Mouse (Mus musculus) kidney, embryonic 14.5 days (tissue): ENCODE measurements around the gene Irx2. TPM values are rescaled to one million over a fixed set of nuclear protein-coding genes. Genes with fewer than 3 reads are reported as not detected.

Experiments
- ATAC-seq: fragments of 200-750 bp; cut with Nextera tagmentation; 2 replicates; pipeline ENCODE4 v1.8.0; 2017; ENCODE audit warnings: moderate number of reproducible peaks, mild to moderate bottlenecking, moderate TSS enrichment, moderate library complexity; ENCODE audit not compliant: low FRiP score, low TSS enrichment
- H3K27ac ChIP-seq: fragments of 300-500 bp; sonication (generic); 2 replicates; pipeline ENCODE4 v1.5.1; 2014; ENCODE audit warnings: low read depth, mild to moderate bottlenecking, low read length, moderate library complexity, mixed read lengths
- H3K27me3 ChIP-seq: fragments of 300-500 bp; sonication (generic); 2 replicates; pipeline ENCODE4 v1.6.1; 2014; ENCODE audit warnings: mild to moderate bottlenecking, low read length; ENCODE audit not compliant: control insufficient read depth, insufficient read depth
- H3K36me3 ChIP-seq: fragments of 300-500 bp; sonication (generic); 2 replicates; pipeline ENCODE4 v1.6.1; 2014; ENCODE audit warnings: low read length, mixed read lengths; ENCODE audit not compliant: control insufficient read depth, insufficient read depth
- H3K4me1 ChIP-seq: fragments of 300-500 bp; sonication (generic); 2 replicates; pipeline ENCODE4 v1.6.1; 2014; ENCODE audit warnings: low read length, mixed read lengths; ENCODE audit not compliant: control insufficient read depth, insufficient read depth
- H3K4me2 ChIP-seq: fragments of 300-500 bp; sonication (generic); replicated peaks from 2 replicates; pipeline ENCODE4 v1.6.1; 2014; ENCODE audit warnings: low read depth, mild to moderate bottlenecking, low read length
- H3K4me3 ChIP-seq: fragments of 300-500 bp; sonication (generic); 2 replicates; pipeline ENCODE4 v1.5.1; 2014; ENCODE audit warnings: mild to moderate bottlenecking, low read length
- H3K9ac ChIP-seq: fragments of 300-500 bp; sonication (generic); 2 replicates; pipeline ENCODE4 v1.6.1; 2014; ENCODE audit warnings: low read depth, mild to moderate bottlenecking, low read length, moderate library complexity
- H3K9me3 ChIP-seq: fragments of 300-500 bp; sonication (generic); 2 replicates; pipeline ENCODE4 v1.6.1; 2016; ENCODE audit warnings: low read length; ENCODE audit not compliant: control insufficient read depth
- WGBS: fragments of 180-500 bp; shearing (Covaris S2); extraction: QIAGEN DNeasy Blood & Tissue Kit; methylation state at CpG from one replicate; pipeline ENCODE4 v1.1.7; 2014; 5-methylcytosine and 5-hydroxymethylcytosine counted together
- polyA plus RNA-seq: library from polyadenylated mRNA; unstranded; fragments of >200 nt; fragmentation: Nextera tagmentation; extraction: Ambion mirVana; gene quantifications from 2 replicates; pipeline ENCODE4 v1.2.1, GENCODE M21; 2014

Gene Irx2
- polyA plus RNA-seq, 1 experiment from 2014 or later = 5.4 TPM

DNA sequence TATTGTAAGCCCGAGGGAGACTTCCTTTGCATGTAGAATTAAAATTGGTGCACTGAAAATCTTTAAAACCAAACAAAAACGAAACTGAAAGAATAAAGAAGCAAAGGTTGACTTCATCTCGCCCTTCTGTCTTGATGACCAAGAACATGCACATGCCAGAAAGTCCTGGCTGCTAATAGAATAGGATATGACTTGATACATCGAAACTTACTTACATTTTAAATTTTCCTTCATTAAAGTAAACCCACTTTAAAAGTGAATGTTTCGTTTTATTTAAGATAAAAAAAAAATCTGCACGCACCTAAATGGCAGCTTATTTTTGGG lies 3.8 kb upstream of the Irx2 start:
- Histone ChIP-seq H3K36me3 (no peaks in the 10 kb centered on the region), H3K4me2 (peak overlapping the region; percentile 19; the same call in 1 of the 2 replicates), H3K9ac (no peak overlapping the region), H3K4me3 (peak overlapping the region; percentile 23), H3K9me3 (no peaks in the 10 kb centered on the region), H3K4me1 (0 out of 2 replicates have a peak, but pooled peaks cover 3% of the 10 kb centered on the region), H3K27me3 (peaks cover 93% of the 10 kb centered on the region), H3K27ac (no peak overlapping the region)
- ATAC-seq = no peak
- WGBS = 3% methylated on average over 6 of the region's 6 CpGs

DNA sequence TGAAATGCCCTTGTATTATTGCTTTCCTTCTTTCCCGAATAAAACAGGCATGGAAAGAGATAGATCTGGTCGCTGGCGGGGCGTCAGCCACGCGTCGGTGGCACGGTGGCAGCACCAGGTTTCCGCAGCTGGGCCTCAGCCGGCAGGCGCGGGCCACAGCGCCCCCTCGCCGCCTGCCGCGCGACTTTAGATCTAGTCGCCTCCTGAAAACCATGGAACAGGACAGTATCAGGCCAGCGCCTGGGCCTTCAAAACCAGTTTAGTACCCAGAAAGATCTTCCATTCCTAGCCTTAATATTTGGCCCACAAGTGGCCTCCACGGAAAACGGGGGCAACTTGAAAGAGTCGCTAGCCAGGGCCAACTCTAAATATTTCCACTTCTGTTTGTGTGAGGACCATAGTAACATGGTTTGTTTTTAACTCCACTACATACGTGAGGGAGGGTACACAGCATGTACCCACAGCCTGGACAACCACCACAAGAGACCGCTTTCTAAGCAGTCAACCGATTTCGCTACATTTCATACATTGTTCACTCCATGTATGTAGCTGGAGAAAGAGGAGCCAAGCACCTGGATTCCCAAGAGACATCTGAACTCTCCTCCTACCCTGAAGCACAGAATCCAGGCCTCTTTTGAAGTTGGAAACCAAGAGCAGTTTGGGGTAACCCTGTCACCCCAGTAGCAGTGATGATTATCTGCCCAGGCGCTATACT lies 3.2 kb upstream of the Irx2 start:
- Histone ChIP-seq H3K9ac (no peak overlapping the region), H3K9me3 (no peaks in the 10 kb centered on the region), H3K4me3 (no peak overlapping the region; the same call in 1 of the 2 replicates), H3K4me2 (no peak overlapping the region), H3K36me3 (no peaks in the 10 kb centered on the region), H3K27ac (no peak overlapping the region), H3K4me1 (0 out of 2 replicates have a peak, but pooled peaks cover 3% of the 10 kb centered on the region), H3K27me3 (peaks cover 97% of the 10 kb centered on the region)
- WGBS = 6% methylated on average over 28 of the region's 28 CpGs
- ATAC-seq = no peak

DNA sequence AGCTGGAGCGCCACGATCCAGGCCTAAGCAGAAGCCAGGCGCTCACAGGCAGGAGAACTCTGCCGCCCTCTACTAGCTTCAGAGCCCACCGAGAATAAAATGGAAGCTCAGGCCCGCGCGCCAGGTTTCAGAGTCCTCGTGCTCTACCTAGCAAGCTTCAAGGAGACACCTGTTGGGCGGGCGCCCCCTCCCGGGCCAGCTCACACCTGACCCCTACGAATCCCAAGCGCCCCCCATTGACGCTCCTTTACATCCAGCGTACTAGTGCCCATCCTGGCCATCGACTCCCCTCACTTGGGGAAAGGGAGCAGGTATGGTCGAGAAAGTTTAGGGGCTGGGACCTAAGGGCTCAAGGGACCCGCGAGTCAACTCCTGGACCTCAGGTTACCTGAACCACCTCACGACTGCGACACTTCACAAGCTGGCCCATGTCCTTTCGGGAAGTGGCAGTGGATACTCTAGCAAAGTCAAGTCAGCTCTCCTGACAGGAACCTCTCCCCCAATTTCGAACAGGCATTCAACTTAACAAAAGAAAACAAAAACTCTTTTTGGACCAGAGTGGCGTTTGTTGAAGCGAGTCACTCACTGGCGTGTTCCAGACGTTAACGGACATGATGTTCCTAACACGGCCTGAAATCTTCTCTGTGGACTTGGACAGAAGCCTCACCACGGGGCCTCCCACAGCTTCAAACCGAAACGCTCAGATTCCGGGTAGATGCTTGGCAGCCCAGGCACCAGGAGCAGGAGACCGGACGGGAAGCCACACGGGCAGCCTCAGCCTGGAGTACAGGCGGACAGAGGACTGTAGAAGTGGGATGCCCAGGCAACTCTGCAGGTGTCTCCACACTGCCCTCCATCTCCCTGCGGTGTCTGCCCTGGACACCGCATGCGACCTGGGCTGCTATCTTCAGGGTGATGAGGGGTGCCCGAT lies 964 bp upstream of the Irx2 start:
- H3K9me3 ChIP-seq = no peaks in the 10 kb centered on the region
- peak overlapping the region; percentile 49 for H3K4me3 ChIP-seq
- H3K4me1 ChIP-seq = 0 out of 2 replicates have a peak, but pooled peaks cover 9% of the 10 kb centered on the region
- H3K9ac ChIP-seq = peak overlapping the region; percentile 55
- under 1% methylated on average over 42 of the region's 42 CpGs for WGBS
- H3K27ac ChIP-seq = no peak overlapping the region
- peaks cover 98% of the 10 kb centered on the region for H3K27me3 ChIP-seq
- H3K4me2 ChIP-seq = peak overlapping the region; percentile 96
- no peaks in the 10 kb centered on the region for H3K36me3 ChIP-seq
- ATAC-seq = peak; percentile 11; the same call in 1 of the 2 replicates

DNA sequence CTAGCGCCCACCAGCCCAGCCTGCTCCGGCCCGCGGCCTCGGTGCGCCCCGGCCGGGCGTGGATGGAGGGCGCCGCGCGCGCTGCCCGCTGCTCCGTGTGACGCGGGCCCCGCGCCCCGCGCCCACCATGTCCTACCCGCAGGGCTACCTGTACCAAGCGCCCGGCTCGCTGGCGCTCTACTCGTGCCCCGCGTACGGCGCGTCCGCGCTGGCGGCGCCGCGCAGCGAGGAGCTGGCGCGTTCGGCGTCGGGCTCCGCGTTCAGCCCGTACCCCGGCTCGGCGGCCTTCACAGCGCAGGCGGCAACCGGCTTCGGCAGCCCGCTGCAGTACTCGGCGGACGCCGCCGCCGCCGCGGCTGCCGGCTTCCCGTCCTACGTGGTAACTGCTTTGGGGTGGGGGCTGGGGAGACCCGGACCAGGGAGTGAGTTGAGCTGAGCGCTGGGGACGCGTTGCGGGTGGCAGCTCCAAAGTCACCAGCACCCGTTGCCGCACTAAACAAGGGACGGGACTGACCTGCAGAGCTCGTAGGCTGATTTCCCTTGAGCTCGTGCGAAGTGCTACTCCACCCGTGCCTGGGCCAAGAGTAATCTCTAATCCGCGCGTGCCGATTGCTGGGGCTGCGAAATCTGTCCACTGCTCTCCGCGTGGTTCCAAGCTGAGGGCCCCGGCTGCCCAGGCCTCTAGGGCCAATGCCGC lies 463 bp downstream of the Irx2 start:
- Histone ChIP-seq H3K4me3 (peak overlapping the region; percentile 49), H3K9me3 (no peaks in the 10 kb centered on the region), H3K9ac (peak overlapping the region; percentile 55), H3K4me2 (peak overlapping the region; percentile 96), H3K27me3 (peaks cover 96% of the 10 kb centered on the region), H3K36me3 (no peaks in the 10 kb centered on the region), H3K27ac (no peak overlapping the region), H3K4me1 (0 out of 2 replicates have a peak, but pooled peaks cover 9% of the 10 kb centered on the region)
- peak; percentile 58 for ATAC-seq
- WGBS = under 1% methylated on average over 85 of the region's 88 CpGs

DNA sequence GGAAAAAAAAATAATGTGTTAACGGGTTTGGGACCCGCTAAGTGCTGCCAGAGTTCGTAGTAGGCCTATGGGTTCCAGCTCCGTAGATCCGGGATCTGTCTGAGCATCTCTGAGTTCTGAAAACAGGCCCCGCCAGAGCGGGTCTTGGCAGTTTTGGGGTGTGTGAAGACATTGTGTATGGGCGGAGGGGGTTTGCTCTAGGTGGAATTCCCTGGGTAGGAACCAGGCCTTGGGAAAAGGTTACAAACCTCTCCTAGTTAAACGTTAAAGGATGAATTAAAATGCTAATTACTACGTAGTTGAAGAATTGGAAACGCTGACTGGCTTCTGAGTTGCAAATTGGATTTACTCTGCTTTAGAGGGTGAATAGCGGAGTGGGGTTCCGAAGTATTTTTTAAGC lies 1.2 kb downstream of the Irx2 start:
- H3K9ac ChIP-seq = no peak overlapping the region
- H3K27ac ChIP-seq = no peak overlapping the region
- H3K9me3 ChIP-seq = no peaks in the 10 kb centered on the region
- no peak overlapping the region for H3K4me2 ChIP-seq
- ATAC-seq = no peak
- no peaks in the 10 kb centered on the region for H3K36me3 ChIP-seq
- H3K4me3 ChIP-seq = peak overlapping the region; percentile 49
- H3K27me3 ChIP-seq = peaks cover 96% of the 10 kb centered on the region
- 0 out of 2 replicates have a peak, but pooled peaks cover 9% of the 10 kb centered on the region for H3K4me1 ChIP-seq
- WGBS = under 1% methylated on average over 13 of the region's 13 CpGs

DNA sequence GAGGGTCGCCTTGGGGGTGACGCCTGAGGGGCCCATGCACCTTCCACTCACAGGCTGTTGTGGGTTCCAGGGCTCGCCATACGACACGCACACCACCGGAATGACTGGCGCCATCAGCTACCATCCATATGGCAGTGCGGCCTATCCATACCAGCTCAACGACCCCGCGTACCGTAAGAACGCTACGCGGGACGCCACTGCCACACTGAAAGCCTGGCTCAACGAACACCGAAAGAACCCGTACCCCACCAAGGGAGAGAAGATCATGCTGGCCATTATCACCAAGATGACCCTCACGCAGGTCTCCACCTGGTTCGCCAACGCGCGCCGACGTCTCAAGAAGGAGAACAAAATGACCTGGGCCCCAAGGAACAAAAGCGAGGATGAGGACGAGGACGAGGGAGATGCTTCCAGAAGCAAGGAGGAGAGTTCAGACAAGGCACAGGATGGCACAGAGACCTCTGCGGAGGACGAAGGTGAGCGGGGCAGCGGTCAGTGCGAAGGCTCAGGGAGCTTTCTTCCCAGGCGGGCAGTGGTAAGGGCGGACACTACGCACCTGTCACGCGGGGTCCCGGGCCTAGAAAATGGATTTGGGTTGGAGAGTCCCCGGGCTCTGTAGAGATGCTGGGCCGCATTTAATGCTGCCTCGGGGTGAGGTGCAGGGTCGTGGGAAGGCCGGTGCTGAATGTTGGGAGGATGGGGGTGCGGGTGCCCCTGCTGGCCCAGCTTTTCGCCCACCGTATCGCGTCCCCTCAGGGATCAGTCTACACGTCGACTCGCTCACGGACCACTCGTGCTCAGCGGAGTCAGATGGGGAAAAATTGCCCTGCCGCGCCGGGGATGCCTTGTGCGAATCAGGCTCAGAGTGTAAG lies 2.1 kb downstream of the Irx2 start:
- H3K4me2 ChIP-seq = no peak overlapping the region; the same call in 1 of the 2 replicates
- H3K4me1 ChIP-seq = 0 out of 2 replicates have a peak, but pooled peaks cover 9% of the 10 kb centered on the region
- no peak overlapping the region for H3K9ac ChIP-seq
- H3K27me3 ChIP-seq = peaks cover 98% of the 10 kb centered on the region
- no peak overlapping the region for H3K27ac ChIP-seq
- WGBS = 1% methylated on average over 60 of the region's 60 CpGs
- no peaks in the 10 kb centered on the region for H3K9me3 ChIP-seq
- peak overlapping the region; percentile 22 for H3K4me3 ChIP-seq
- H3K36me3 ChIP-seq = no peaks in the 10 kb centered on the region
- ATAC-seq = no peak

DNA sequence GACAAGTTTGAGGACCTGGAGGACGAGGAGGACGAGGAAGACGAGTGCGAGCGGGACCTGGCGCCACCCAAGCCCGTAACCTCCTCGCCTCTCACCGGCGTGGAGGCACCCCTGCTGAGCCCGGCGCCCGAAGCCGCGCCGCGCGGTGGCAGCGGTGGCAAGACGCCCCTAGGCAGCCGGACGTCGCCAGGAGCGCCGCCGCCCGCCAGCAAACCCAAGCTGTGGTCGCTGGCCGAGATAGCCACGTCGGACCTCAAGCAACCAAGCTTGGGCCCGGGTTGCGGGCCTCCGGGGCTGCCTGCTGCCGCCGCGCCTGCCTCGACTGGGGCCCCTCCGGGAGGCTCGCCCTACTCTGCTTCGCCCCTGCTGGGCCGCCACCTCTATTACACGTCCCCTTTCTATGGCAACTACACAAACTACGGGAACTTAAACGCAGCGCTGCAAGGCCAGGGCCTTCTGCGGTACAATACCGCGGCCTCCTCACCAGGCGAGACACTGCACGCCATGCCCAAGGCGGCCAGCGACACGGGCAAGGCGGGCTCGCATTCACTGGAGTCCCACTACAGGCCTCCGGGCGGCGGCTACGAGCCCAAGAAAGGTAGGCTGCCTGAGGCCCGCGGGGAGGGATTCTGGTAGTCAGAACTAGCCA lies 2.9 kb downstream of the Irx2 start:
- Histone ChIP-seq H3K36me3 (no peaks in the 10 kb centered on the region), H3K9me3 (no peaks in the 10 kb centered on the region), H3K4me1 (0 out of 2 replicates have a peak, but pooled peaks cover 9% of the 10 kb centered on the region), H3K4me3 (peak overlapping the region; percentile 22), H3K27me3 (peaks cover 96% of the 10 kb centered on the region), H3K4me2 (peak overlapping the region; percentile 21), H3K9ac (0 out of 2 replicates have a peak overlapping the region, but pooled peaks have one; percentile 12), H3K27ac (no peak overlapping the region)
- no peak for ATAC-seq
- WGBS = under 1% methylated on average over 62 of the region's 62 CpGs
